Mouse (Mus musculus) E14TG2a.4 (cell line): ENCODE results near the gene Wnt10a.

Experiments
- H3K27me3 ChIP-seq: 2 replicates; pipeline ENCODE4 v1.6.1; 2014; ENCODE audit warnings: low read length, control low read depth; ENCODE audit not compliant: insufficient read depth
- H3K36me3 ChIP-seq: 2 replicates; pipeline ENCODE4 v1.6.1; 2014; ENCODE audit warnings: low read length, control low read depth; ENCODE audit not compliant: insufficient read depth
- H3K4me1 ChIP-seq: replicated peaks from 2 replicates; pipeline ENCODE4 v1.6.1; 2014; ENCODE audit warnings: low read depth, low read length, control low read depth
- H3K4me3 ChIP-seq: replicated peaks from 2 replicates; pipeline ENCODE4 v1.5.1; 2014; ENCODE audit warnings: mild to moderate bottlenecking, low read length
- H3K9me3 ChIP-seq: 2 replicates; pipeline ENCODE4 v1.6.1; 2014; ENCODE audit warnings: low read length, control low read depth
- CTCF ChIP-seq: conservative IDR thresholded peaks from 2 replicates; pipeline ENCODE4 v1.5.1; 2014; ENCODE audit warnings: low read length
- NANOG ChIP-seq: IDR thresholded peaks from 2 replicates; pipeline ENCODE4 v1.6.1; 2014; ENCODE audit warnings: borderline replicate concordance, low read length, mixed read lengths
- POU5F1 ChIP-seq: IDR thresholded peaks from 2 replicates; pipeline ENCODE4 v1.6.1; 2014; ENCODE audit warnings: low read length, borderline replicate concordance

The Wnt10a gene

DNA sequence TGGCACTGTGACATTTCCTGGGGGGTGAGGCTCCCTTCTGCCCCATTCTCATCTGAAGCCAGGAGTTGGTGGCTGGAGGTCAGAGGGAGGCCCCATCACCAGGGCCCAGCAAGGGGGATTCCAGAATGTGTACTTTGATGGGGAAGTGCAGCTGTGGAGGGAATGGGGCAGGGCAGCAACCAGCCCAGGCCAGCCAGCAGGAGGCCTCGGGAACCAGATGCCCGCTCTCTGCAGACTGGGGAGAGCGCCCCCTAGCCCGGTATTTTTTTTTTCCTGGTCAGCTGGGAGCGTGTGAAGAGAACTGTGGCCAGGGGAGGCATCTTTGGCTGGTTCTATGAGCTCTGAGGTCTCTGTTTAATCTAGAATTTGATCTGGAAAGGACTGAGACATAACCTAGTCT, 15.5 kb upstream of the Wnt10a start:
- peaks cover 88% of the 10 kb centered on the region for H3K4me1 ChIP-seq
- TF ChIP-seq CTCF (peak; percentile 33; the same call in 1 of the 2 replicates), POU5F1 (no peak)
- H3K27me3 ChIP-seq = peaks cover 73% of the 10 kb centered on the region
- H3K9me3 ChIP-seq = no peaks in the 10 kb centered on the region
- no peaks in the 10 kb centered on the region for H3K36me3 ChIP-seq
- no peak overlapping the region for H3K4me3 ChIP-seq

DNA sequence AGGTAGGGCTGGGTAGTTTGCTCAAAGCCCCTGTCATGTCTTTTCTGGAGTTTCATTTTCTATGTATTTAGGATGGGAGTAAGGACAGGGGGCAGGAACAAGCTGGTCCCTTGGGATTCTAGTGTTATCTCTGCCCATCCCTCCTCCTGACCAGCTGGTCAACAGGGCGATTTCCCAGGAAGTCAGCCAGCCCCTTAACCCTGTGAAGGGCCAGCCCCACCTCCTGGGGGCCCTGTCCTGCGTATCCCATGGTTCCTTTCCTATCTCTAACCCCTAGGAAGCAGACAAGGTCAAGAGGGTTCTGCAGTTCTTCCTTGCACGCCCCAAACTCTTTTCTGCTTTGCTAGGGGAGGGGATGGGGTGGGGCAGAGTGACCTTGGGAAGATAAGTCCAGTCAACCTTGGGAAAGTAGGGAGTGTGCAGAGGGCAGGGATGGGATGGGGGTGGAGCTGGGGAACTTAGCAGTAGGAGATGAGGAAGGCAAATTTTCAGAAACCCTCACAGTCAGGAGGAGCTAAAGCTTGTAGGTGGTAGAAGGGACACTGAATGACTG, 12.3 kb upstream of the Wnt10a start:
- Histone ChIP-seq H3K36me3 (no peaks in the 10 kb centered on the region), H3K4me3 (peak overlapping the region; percentile 24; the same call in 1 of the 2 replicates), H3K27me3 (peaks cover 75% of the 10 kb centered on the region), H3K4me1 (peaks cover 91% of the 10 kb centered on the region), H3K9me3 (no peaks in the 10 kb centered on the region)
- TF ChIP-seq POU5F1 = no peak
- TF ChIP-seq CTCF = no peak
- TF ChIP-seq NANOG = no peak

DNA sequence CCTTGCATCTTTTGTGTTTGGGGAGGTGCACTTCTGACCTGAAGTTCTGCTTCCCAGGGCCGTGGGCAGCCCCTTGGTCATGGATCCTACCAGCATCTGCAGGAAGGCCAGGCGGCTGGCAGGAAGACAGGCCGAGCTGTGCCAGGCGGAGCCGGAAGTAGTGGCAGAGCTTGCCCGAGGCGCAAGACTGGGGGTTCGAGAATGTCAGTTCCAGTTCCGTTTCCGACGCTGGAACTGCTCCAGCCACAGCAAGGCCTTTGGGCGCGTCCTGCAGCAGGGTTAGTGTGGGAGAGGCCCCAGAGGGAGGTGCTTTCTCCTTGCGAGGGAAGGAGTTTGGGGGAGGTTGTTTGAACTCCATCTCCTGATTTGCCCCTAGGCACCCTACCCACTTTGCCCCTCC, 9.3 kb upstream of the Wnt10a start:
- no peaks in the 10 kb centered on the region for H3K36me3 ChIP-seq
- H3K27me3 ChIP-seq = peaks cover 72% of the 10 kb centered on the region
- peak overlapping the region; percentile 67 for H3K4me3 ChIP-seq
- H3K4me1 ChIP-seq = peaks cover 68% of the 10 kb centered on the region
- H3K9me3 ChIP-seq = no peaks in the 10 kb centered on the region
- no peak for TF ChIP-seq CTCF
- TF ChIP-seq NANOG = no peak
- no peak for TF ChIP-seq POU5F1

DNA sequence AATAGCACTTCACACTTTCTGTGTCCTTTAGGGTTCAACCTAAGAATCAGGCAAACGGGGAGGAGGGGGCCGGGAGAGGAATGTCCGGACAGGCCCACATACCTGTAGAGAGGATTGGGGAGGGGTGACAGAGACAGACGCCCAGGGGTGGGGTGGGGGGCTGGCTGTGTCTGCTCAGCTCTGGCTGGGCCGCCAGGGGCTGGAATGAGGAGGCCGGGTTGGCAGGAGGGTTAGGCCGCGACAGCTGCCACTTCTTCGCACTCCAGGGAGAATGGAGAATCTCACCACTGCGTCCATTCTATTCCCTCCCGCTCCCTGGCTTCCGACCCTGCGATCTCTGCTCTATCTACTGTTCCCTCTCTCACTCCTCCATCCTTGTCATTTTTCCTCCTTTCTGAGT, 7.8 kb upstream of the Wnt10a start:
- Histone ChIP-seq H3K36me3 (no peaks in the 10 kb centered on the region), H3K9me3 (no peaks in the 10 kb centered on the region), H3K27me3 (peaks cover 81% of the 10 kb centered on the region), H3K4me3 (peak overlapping the region; percentile 89), H3K4me1 (peaks cover 60% of the 10 kb centered on the region)
- TF ChIP-seq CTCF (no peak), POU5F1 (no peak), NANOG (no peak)

DNA sequence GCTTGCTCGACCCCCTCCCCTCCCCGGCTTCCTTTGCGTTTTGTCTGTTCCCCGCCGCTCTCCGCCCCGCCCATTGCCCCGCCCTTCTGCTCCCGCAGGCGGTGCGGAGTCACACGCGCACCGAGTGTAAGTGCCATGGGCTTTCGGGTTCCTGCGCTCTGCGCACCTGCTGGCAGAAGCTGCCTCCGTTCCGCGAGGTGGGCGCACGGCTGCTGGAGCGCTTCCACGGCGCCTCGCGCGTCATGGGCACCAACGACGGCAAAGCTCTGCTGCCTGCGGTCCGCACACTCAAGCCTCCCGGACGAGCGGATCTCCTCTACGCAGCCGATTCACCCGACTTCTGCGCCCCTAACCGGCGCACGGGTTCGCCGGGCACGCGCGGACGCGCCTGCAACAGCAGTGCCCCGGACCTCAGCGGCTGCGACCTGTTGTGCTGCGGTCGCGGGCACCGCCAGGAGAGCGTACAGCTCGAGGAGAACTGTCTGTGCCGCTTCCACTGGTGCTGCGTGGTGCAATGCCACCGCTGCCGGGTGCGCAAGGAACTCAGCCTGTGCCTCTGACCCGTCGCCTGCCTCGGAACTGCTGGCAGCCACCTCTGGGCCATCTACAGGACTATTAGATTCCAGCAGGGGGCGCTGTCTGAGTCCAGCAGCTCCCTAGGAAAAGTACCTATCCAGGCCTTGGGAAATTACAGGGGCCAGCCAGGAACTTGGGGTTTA, 7.1 kb upstream of the Wnt10a start:
- Histone ChIP-seq H3K27me3 (peaks cover 87% of the 10 kb centered on the region), H3K9me3 (no peaks in the 10 kb centered on the region), H3K4me1 (peaks cover 59% of the 10 kb centered on the region), H3K36me3 (no peaks in the 10 kb centered on the region), H3K4me3 (peak overlapping the region; percentile 89)
- no peak for TF ChIP-seq POU5F1
- TF ChIP-seq NANOG = no peak
- peak; percentile 78 for TF ChIP-seq CTCF

DNA sequence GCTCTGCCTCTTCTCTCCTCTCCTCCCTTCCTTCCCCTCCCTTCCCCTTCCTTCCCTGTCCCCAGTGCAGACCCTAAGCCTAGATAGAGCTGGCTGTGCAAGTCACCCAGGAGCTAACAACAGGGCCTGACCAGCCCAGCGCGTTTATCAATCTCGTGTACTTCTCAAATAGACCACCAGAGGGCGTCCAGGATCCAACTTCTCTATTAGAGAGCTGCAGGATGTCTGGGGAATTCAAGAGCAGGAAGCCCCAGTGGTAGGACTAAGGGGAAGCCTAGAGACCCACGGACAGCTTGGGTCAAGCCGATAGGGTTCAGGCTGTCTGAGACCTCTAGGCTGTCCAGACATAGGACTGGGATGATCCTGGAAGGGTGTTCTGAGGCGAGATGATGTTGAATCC, 3.5 kb upstream of the Wnt10a start:
- TF ChIP-seq NANOG (no peak), CTCF (peak; percentile 76)
- H3K9me3 ChIP-seq = no peaks in the 10 kb centered on the region
- no peaks in the 10 kb centered on the region for H3K36me3 ChIP-seq
- peaks cover 52% of the 10 kb centered on the region for H3K4me1 ChIP-seq
- H3K4me3 ChIP-seq = no peak overlapping the region
- peaks cover 94% of the 10 kb centered on the region for H3K27me3 ChIP-seq

DNA sequence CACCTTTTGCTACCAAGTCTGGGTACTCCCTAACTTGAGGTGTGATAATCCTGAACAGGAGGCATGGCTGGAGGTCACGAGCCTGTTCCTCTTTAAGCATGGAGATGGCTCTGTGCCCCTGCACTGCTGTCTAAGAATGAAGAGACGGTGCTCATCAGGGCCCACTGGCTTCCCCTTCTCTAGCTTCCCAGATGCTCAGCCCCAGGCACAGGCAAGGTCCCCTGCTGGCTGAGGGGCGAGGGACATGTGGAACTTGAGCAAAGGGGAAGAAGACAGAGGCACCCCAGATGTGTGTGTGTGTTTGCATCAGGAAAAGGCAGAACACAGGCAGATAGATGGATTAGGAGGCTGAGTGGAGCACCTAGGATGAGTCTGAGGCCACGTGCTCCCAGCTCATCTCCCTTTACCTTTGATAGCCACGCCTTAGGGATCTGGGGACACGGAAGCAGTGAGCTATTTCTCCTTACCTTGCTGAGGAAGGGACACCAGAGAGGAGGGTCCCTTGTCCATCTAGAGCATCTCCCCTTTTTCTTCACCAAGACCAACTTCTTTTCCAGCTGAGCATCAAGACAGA, 2.6 kb upstream of the Wnt10a start:
- Histone ChIP-seq H3K9me3 (no peaks in the 10 kb centered on the region), H3K36me3 (no peaks in the 10 kb centered on the region), H3K27me3 (peaks cover 94% of the 10 kb centered on the region), H3K4me3 (no peak overlapping the region), H3K4me1 (peaks cover 52% of the 10 kb centered on the region)
- TF ChIP-seq CTCF (no peak), POU5F1 (no peak), NANOG (no peak)

DNA sequence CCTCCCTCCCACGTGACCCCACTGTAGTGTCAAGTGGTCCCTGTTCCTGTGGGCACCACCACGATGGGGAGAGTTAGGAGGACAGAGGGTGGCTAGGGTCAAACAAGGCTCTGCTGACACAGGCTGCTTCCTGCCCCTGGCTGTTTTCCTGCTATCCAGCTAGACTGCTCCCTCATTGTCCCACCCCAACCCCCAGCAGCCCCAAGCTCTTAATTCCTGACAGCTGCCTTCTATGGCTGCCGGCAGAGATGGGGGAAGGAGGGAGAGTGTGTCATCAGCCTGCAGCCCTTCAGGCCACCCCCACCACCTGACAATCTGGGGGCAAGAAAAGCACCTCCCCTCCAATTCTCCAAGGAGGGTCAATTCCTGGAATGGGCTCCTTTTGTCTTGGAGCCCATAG, 1.2 kb upstream of the Wnt10a start:
- Histone ChIP-seq H3K9me3 (no peaks in the 10 kb centered on the region), H3K4me3 (no peak overlapping the region), H3K27me3 (peaks cover 98% of the 10 kb centered on the region), H3K4me1 (peaks cover 58% of the 10 kb centered on the region), H3K36me3 (no peaks in the 10 kb centered on the region)
- TF ChIP-seq NANOG (no peak), CTCF (no peak), POU5F1 (no peak)

DNA sequence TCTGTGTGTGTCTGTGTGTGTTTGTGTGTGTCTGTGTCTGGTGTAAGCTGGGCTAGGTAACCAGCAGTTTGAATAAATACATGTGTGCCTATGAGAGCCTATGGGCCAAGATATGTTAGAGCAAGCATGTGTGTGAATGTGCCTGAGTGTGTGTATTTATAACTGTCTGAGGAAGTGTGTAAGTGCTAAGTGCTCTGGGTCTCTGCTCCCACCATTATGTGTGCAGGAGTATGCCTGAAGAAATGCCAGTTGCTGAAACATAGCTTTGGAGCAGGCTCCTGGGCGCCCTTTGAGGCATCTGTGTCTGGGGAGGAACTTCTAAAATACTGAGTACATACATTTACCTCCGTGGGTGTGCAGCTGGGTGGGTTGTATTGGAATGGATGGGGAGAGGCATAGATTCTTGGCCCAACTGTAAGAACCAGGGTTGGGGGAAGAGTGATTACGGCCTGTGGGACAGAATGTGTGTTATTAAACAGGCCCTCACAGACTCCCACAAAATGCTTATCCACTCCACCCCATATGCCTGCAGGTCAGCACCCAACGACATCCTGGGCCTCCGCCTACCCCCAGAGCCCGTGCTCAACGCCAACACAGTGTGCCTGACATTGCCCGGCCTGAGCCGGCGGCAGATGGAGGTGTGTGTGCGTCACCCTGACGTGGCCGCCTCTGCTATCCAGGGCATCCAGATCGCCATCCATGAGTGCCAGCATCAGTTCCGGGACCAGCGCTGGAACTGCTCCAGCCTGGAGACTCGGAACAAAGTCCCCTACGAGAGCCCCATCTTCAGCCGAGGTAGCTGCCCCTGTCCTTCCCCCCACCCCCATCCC, 1.7 kb downstream of the Wnt10a start:
- TF ChIP-seq NANOG (no peak), CTCF (no peak), POU5F1 (no peak)
- Histone ChIP-seq H3K36me3 (no peaks in the 10 kb centered on the region), H3K9me3 (no peaks in the 10 kb centered on the region), H3K27me3 (peaks cover 98% of the 10 kb centered on the region), H3K4me1 (peaks cover 62% of the 10 kb centered on the region), H3K4me3 (no peak overlapping the region)
